Mouse (Mus musculus): ENCODE measurements at regions not wholly inside any gene's neighbourhood (a gene's known extent, or its start where the extent isn't known, plus 50 kb on each side); places are given as distances from the start of the nearest gene placed in this dataset.

DNA sequence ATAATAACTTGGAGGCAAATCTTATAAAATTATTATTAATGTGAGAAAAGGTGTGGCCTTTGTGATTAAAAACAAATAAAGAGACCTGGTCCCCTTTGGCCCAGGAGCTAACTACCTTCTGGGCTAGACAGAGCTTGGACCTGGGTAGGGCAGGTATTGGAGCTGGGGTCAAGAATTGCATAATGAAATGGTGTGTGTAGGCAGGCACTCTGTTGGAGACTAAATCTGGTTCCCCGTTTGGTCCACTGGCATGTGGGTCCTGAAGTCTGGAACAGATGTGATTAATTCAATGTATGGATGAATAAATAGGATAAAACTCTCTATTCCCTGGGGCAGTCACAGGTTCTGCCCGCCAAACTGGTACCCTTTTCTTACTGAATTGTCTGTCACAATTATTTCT is 301.3 kb upstream of the Clnk start:
- no peak for ATAC-seq (replicated peaks; ENCODE audit: insufficient number of reproducible peaks, low FRiP score, low TSS enrichment)
- no peaks in the 10 kb centered on the region for H3K36me3 ChIP-seq (ENCODE audit: control insufficient read depth, insufficient read depth, low read length)
- H3K9me3 ChIP-seq (replicated peaks; ENCODE audit: control insufficient read depth, low read length), result no peaks in the 10 kb centered on the region
- no peak overlapping the region for H3K4me2 ChIP-seq
- WGBS (ENCODE audit: insufficient replicate concordance), result 76% methylated on average over 2 of the region's 2 CpGs
- H3K9ac ChIP-seq (ENCODE audit: low read depth, low read length), result no peak overlapping the region
- H3K27me3 ChIP-seq (ENCODE audit: control insufficient read depth, insufficient read depth, low read length), result no peaks in the 10 kb centered on the region
- H3K4me1 ChIP-seq (ENCODE audit: control insufficient read depth, insufficient read depth, low read length), result no peaks in the 10 kb centered on the region
- H3K27ac ChIP-seq (ENCODE audit: low read depth, low read length), result no peak overlapping the region
- H3K4me3 ChIP-seq (ENCODE audit: low read depth, low read length), result no peak overlapping the region

DNA sequence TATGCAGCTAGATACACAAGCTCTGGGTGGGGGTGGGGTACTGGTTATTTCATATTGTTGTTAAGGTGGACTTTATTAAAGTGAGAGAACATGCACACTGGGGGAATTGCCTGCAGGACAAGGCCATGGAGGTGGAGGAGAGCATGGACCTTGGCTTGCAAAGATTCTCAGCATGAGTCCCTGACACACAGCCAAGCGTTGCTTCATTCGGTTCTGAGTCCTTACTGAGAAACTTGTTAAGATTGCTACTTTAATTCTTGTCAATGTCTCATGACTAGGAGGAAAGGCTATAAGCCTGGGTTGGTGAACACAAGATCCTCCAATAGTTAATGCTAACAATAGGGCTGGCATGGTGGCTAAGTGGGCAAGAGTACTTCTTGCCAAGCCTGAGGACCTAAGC is 300.3 kb upstream of the Clnk start:
- H3K9me3 ChIP-seq (replicated peaks; ENCODE audit: control insufficient read depth, low read length), result no peaks in the 10 kb centered on the region
- H3K4me1 ChIP-seq (ENCODE audit: control insufficient read depth, insufficient read depth, low read length), result no peaks in the 10 kb centered on the region
- no peak overlapping the region for H3K4me3 ChIP-seq (ENCODE audit: low read depth, low read length)
- H3K9ac ChIP-seq (ENCODE audit: low read depth, low read length), result no peak overlapping the region
- H3K4me2 ChIP-seq, result no peak overlapping the region
- 80% methylated on average over 2 of the region's 2 CpGs for WGBS (ENCODE audit: insufficient replicate concordance)
- ATAC-seq (replicated peaks; ENCODE audit: insufficient number of reproducible peaks, low FRiP score, low TSS enrichment), result no peak
- no peaks in the 10 kb centered on the region for H3K27me3 ChIP-seq (ENCODE audit: control insufficient read depth, insufficient read depth, low read length)
- H3K36me3 ChIP-seq (ENCODE audit: control insufficient read depth, insufficient read depth, low read length), result no peaks in the 10 kb centered on the region
- no peak overlapping the region for H3K27ac ChIP-seq (ENCODE audit: low read depth, low read length)

DNA sequence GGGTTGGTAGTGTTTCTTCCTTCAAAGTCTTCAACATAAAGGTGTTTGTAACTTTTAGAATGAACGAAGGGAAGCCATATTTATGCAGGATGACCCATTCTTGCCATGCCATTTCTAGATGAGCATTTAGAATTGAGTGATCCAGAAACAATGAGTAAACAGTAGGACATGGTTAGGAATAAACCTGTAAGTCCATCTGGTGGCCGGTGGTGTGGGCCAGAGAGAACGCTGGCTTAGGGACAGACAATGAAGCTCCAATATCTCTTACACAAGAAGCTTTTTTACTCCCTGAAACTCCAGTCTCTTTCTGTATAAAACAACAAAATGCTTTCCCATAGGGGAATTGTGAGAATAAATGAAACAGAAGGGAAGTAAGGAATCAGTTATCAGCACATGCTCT is 296.9 kb upstream of the Clnk start:
- Histone ChIP-seq H3K9ac (ENCODE audit: low read depth, low read length) (no peak overlapping the region), H3K9me3 (replicated peaks; ENCODE audit: control insufficient read depth, low read length) (no peaks in the 10 kb centered on the region), H3K36me3 (ENCODE audit: control insufficient read depth, insufficient read depth, low read length) (no peaks in the 10 kb centered on the region), H3K4me3 (ENCODE audit: low read depth, low read length) (no peak overlapping the region), H3K27ac (ENCODE audit: low read depth, low read length) (no peak overlapping the region), H3K4me2 (no peak overlapping the region), H3K27me3 (ENCODE audit: control insufficient read depth, insufficient read depth, low read length) (no peaks in the 10 kb centered on the region), H3K4me1 (ENCODE audit: control insufficient read depth, insufficient read depth, low read length) (no peaks in the 10 kb centered on the region)
- 83% methylated on average over 3 of the region's 3 CpGs for WGBS (ENCODE audit: insufficient replicate concordance)
- ATAC-seq (replicated peaks; ENCODE audit: insufficient number of reproducible peaks, low FRiP score, low TSS enrichment), result no peak

DNA sequence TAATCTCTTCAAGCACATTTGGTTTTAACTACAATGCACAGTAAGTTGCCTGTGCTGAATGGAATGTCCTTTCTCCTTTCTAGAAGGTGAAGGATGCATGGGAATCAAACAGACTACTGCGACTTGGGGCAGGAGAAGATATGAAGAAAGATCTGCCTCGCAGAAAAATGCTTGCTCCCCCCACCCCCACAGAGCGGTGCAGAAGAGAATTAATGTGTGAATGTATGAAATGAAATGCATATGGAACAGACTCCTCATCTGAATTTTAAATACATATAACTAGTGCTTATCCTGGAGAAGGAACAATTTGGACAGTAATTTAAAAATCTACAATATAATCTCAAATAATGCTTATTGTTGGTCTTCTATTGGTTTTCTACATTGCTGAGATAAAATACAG is 283.0 kb upstream of the Clnk start:
- 81% methylated on average over 3 of the region's 3 CpGs for WGBS (ENCODE audit: insufficient replicate concordance)
- ATAC-seq (replicated peaks; ENCODE audit: insufficient number of reproducible peaks, low FRiP score, low TSS enrichment), result no peak
- Histone ChIP-seq H3K27me3 (ENCODE audit: control insufficient read depth, insufficient read depth, low read length) (no peaks in the 10 kb centered on the region), H3K4me3 (ENCODE audit: low read depth, low read length) (no peak overlapping the region), H3K4me2 (no peak overlapping the region), H3K9ac (ENCODE audit: low read depth, low read length) (no peak overlapping the region), H3K9me3 (replicated peaks; ENCODE audit: control insufficient read depth, low read length) (no peaks in the 10 kb centered on the region), H3K36me3 (ENCODE audit: control insufficient read depth, insufficient read depth, low read length) (no peaks in the 10 kb centered on the region), H3K4me1 (ENCODE audit: control insufficient read depth, insufficient read depth, low read length) (no peaks in the 10 kb centered on the region), H3K27ac (ENCODE audit: low read depth, low read length) (no peak overlapping the region)

DNA sequence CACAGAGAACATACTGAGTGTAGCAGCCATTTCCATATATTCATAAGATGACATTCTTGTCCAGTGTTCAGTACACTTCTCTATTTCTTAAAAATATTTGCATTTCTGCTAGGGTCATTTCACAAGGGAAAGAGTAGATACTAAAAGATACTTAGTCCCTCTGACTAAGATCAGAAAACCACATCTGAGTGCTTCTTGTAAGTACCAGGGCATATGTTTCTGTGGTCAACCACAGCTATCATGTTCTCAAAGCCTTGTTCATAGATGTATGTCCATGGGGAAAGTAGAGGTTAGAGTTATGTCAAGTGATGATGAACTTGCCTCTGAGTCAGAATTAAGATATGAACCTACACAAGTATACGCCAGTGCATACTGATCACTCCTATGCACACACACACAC is 279.2 kb upstream of the Clnk start:
- no peak overlapping the region for H3K27ac ChIP-seq (ENCODE audit: low read depth, low read length)
- no peak overlapping the region for H3K4me2 ChIP-seq
- H3K4me3 ChIP-seq (ENCODE audit: low read depth, low read length), result no peak overlapping the region
- no peaks in the 10 kb centered on the region for H3K9me3 ChIP-seq (replicated peaks; ENCODE audit: control insufficient read depth, low read length)
- WGBS (ENCODE audit: insufficient replicate concordance), result 77% methylated on average over 1 of the region's 1 CpGs
- H3K9ac ChIP-seq (ENCODE audit: low read depth, low read length), result no peak overlapping the region
- H3K27me3 ChIP-seq (ENCODE audit: control insufficient read depth, insufficient read depth, low read length), result no peaks in the 10 kb centered on the region
- no peaks in the 10 kb centered on the region for H3K36me3 ChIP-seq (ENCODE audit: control insufficient read depth, insufficient read depth, low read length)
- no peak for ATAC-seq (replicated peaks; ENCODE audit: insufficient number of reproducible peaks, low FRiP score, low TSS enrichment)
- no peaks in the 10 kb centered on the region for H3K4me1 ChIP-seq (ENCODE audit: control insufficient read depth, insufficient read depth, low read length)

DNA sequence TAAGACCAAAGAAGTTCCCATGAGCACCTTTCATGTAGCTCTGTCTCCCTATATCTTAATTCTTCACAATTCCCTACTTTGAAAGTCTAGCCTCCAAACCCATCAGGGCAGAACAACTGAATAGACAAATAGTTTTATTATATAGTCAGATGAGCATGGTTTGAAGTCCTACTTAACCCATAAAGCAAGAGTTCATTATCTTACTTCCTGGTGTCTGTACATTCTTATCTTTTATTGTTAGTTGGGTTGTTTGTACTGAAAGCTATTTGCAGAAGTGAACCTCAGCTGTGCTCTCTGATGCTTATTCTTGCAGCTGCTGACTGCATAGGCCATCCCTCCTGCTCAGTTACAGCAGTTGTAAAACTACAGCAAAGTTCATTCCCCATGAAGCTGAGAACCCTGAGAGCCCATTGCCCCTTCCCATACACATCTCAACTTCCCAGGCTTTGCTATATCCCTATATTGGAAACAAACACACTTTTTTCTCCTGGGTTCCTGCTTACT is 276.7 kb upstream of the Clnk start:
- no peak overlapping the region for H3K27ac ChIP-seq (ENCODE audit: low read depth, low read length)
- no peaks in the 10 kb centered on the region for H3K9me3 ChIP-seq (replicated peaks; ENCODE audit: control insufficient read depth, low read length)
- no peak for ATAC-seq (replicated peaks; ENCODE audit: insufficient number of reproducible peaks, low FRiP score, low TSS enrichment)
- H3K4me3 ChIP-seq (ENCODE audit: low read depth, low read length), result no peak overlapping the region
- H3K9ac ChIP-seq (ENCODE audit: low read depth, low read length), result no peak overlapping the region
- H3K4me1 ChIP-seq (ENCODE audit: control insufficient read depth, insufficient read depth, low read length), result no peaks in the 10 kb centered on the region
- no peaks in the 10 kb centered on the region for H3K36me3 ChIP-seq (ENCODE audit: control insufficient read depth, insufficient read depth, low read length)
- H3K4me2 ChIP-seq, result no peak overlapping the region
- H3K27me3 ChIP-seq (ENCODE audit: control insufficient read depth, insufficient read depth, low read length), result no peaks in the 10 kb centered on the region

DNA sequence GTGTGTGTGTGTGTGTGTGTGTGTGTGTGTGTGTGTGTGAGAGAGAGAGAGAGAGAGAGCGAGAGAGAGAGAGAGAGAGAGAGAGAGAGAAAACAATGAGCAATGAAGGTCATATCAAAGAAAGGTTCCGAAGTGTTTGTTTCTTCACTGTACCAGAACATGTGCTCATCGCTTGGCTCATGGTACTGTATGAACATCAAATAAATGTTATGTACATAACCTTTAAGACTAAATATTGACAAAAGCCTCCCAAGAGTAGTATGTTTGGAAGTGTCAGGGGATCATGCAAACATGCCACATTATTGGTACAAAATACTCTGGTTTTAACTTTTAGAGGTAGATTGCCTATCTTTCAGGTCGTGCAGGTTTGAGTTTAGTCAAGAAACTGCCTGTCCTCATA is 275.3 kb upstream of the Clnk start:
- no peak for ATAC-seq (replicated peaks; ENCODE audit: insufficient number of reproducible peaks, low FRiP score, low TSS enrichment)
- WGBS (ENCODE audit: insufficient replicate concordance), result 76% methylated on average over 4 of the region's 4 CpGs
- H3K4me3 ChIP-seq (ENCODE audit: low read depth, low read length), result no peak overlapping the region
- H3K4me2 ChIP-seq, result no peak overlapping the region
- no peaks in the 10 kb centered on the region for H3K27me3 ChIP-seq (ENCODE audit: control insufficient read depth, insufficient read depth, low read length)
- no peaks in the 10 kb centered on the region for H3K36me3 ChIP-seq (ENCODE audit: control insufficient read depth, insufficient read depth, low read length)
- H3K9me3 ChIP-seq (replicated peaks; ENCODE audit: control insufficient read depth, low read length), result no peaks in the 10 kb centered on the region
- no peak overlapping the region for H3K27ac ChIP-seq (ENCODE audit: low read depth, low read length)
- H3K9ac ChIP-seq (ENCODE audit: low read depth, low read length), result no peak overlapping the region
- no peaks in the 10 kb centered on the region for H3K4me1 ChIP-seq (ENCODE audit: control insufficient read depth, insufficient read depth, low read length)

DNA sequence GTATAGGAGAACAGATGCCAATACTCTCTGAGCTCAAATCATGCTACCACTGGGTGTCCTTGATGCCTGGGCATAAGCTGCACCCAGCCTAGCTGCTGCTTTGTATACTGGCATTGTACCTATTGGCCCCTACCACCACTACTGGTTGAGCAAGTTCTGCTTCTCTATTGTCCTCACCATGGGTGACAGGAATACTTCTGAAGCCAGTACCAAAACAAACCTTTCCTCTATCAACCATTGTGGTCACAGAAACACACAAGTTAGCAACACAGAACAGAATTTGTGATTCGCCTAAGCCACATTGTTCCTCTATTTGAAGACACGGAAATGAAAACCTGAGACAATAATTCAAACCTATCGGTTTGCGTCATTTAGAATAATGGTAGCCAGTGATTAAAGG is 274.3 kb upstream of the Clnk start:
- Histone ChIP-seq H3K9me3 (replicated peaks; ENCODE audit: control insufficient read depth, low read length) (no peaks in the 10 kb centered on the region), H3K4me2 (no peak overlapping the region), H3K36me3 (ENCODE audit: control insufficient read depth, insufficient read depth, low read length) (no peaks in the 10 kb centered on the region), H3K9ac (ENCODE audit: low read depth, low read length) (no peak overlapping the region), H3K4me3 (ENCODE audit: low read depth, low read length) (no peak overlapping the region), H3K27ac (ENCODE audit: low read depth, low read length) (no peak overlapping the region), H3K27me3 (ENCODE audit: control insufficient read depth, insufficient read depth, low read length) (no peaks in the 10 kb centered on the region), H3K4me1 (ENCODE audit: control insufficient read depth, insufficient read depth, low read length) (no peaks in the 10 kb centered on the region)
- ATAC-seq (replicated peaks; ENCODE audit: insufficient number of reproducible peaks, low FRiP score, low TSS enrichment), result no peak
- 81% methylated on average over 4 of the region's 4 CpGs for WGBS (ENCODE audit: insufficient replicate concordance)

DNA sequence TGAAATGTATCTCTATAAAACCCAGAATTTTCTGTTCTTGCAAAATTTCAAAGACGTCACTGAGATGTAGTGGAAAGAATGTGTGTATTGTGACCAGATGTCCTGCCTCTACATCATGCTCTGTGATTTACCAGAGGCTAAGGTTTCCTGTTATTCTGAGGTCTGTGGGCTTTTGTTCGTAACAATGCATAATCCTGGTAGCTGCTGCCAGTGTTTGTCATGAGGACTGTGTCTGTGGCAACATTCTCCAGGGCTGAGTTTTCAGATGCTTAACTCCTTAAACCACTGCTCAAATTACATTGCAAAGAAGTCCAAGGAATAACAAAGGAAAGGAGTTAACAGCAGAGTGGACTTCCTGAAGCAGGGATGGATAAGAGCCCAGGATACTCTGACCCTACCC is 269.0 kb upstream of the Clnk start:
- Histone ChIP-seq H3K4me1 (ENCODE audit: control insufficient read depth, insufficient read depth, low read length) (no peaks in the 10 kb centered on the region), H3K27ac (ENCODE audit: low read depth, low read length) (no peak overlapping the region), H3K4me3 (ENCODE audit: low read depth, low read length) (no peak overlapping the region), H3K9ac (ENCODE audit: low read depth, low read length) (no peak overlapping the region), H3K4me2 (no peak overlapping the region), H3K9me3 (replicated peaks; ENCODE audit: control insufficient read depth, low read length) (no peaks in the 10 kb centered on the region), H3K36me3 (ENCODE audit: control insufficient read depth, insufficient read depth, low read length) (no peaks in the 10 kb centered on the region), H3K27me3 (ENCODE audit: control insufficient read depth, insufficient read depth, low read length) (no peaks in the 10 kb centered on the region)
- 58% methylated on average over 2 of the region's 2 CpGs for WGBS (ENCODE audit: insufficient replicate concordance)
- no peak for ATAC-seq (replicated peaks; ENCODE audit: insufficient number of reproducible peaks, low FRiP score, low TSS enrichment)
